Mouse (Mus musculus) lung, adult 2 months (tissue): ENCODE data around the gene Elac2. TPM values are rescaled to one million over a fixed set of nuclear protein-coding genes. Genes with fewer than 3 reads are reported as not detected.

Experiments
- DNase-seq: peaks from one replicate; pipeline ENCODE4 v3.0.0; 2022
- H3K4me1 ChIP-seq: fragments of 200-500 bp; 2 replicates; pipeline ENCODE4 v1.6.1; 2011; ENCODE audit warnings: low read length; ENCODE audit not compliant: control insufficient read depth, insufficient read depth
- H3K4me3 ChIP-seq: fragments of 200-500 bp; replicated peaks from 2 replicates; pipeline ENCODE3; 2011; ENCODE audit warnings: low read depth, mild to moderate bottlenecking, control low read depth, low read length; ENCODE audit errors: extremely low read depth
- CTCF ChIP-seq: fragments of 200-500 bp; IDR thresholded peaks from 2 replicates; pipeline ENCODE4 v1.5.1; 2011; ENCODE audit warnings: mild to moderate bottlenecking, low read length, control low read depth; ENCODE audit not compliant: insufficient read depth
- POLR2A ChIP-seq: fragments of 200-500 bp; IDR thresholded peaks from 2 replicates; pipeline ENCODE4 v1.6.1; 2011; ENCODE audit warnings: low read depth, mild to moderate bottlenecking, control low read depth, low read length, borderline replicate concordance; ENCODE audit errors: extremely low read depth
- WGBS: fragments of 180-500 bp; shearing (Covaris S2); methylation state at CpG from one replicate; pipeline ENCODE4 v1.1.7; 2018; 5-methylcytosine and 5-hydroxymethylcytosine counted together
- polyA plus RNA-seq: library from polyadenylated mRNA; depleted of rRNA; stranded (reverse); fragments of >200 nt; gene quantifications from 2 replicates; pipeline ENCODE4 v1.2.3, GENCODE M21; 2012; rRNA removed

Elac2 gene
- 12.8 and 13.5 TPM in 2 replicates for polyA plus RNA-seq

DNA sequence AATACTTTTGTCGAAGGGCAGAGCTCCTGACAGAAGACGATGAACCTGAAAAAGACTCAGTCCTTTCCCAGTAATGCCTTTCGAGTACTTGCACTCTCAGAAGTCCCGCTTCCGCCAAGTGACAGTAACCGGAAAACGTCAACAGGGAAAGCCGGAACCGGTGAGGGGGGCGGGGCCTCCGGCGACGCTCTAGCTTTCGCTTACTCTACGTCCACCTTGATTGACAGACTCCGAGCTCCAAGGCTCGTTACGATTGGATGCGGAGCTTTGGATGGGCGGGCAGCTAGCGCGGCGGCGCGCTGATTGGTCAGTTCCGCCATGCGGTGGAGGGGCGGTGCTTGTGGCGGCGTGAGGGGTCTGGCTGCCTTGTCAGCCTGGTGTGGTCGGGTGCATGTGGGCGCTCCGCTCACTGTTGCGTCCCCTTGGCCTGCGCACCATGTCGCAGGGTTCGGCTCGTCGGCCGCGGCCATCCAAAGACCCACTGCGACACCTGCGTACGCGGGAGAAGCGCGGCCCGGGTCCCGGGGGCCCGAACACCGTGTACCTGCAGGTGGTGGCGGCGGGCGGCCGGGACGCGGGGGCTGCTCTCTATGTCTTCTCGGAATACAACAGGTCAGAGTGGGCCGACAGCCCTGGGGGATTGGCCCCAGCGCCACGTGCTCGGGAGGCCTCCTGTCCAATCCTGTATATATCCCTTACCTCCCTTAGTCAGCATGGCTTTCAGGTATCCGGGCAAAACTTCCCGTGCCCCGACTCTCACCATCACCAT lies at the start of gene Elac2:
TSS of gene Elac2 (plus strand) at position 319 of the 769 bp plus-strand sequence.
- peak within 1 kb of the TSS; percentile 77 for H3K4me3 ChIP-seq
- TF ChIP-seq POLR2A (peak; percentile 80; the same call in 1 of the 2 replicates), CTCF (no peak)
- DNase-seq: peak; percentile 95
- H3K4me1 ChIP-seq: peaks cover 8% of the 10 kb centered on the region
- under 1% methylated on average over 65 of the region's 65 CpGs for WGBS

DNA sequence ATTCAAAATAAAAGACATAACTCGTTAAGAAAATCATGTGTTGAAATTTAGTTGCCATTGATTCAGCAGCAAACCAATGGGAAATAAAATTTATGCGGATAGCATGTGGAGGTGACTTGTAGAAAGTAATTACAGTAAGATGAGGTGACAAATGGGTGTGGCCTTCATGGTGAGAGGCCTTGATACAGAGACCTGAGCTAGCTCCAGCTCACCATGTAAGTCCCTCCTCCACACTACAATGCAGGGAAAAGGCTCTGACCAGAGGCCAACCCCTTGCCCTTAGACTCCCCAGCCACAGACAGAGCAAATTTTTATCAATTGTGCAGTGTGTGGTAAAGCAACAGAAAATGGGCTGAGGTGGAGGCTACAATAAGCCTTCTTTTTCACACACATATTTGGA lies 49.7 kb upstream of the Elac2 start:
- no peak for TF ChIP-seq CTCF
- TF ChIP-seq POLR2A: no peak
- no peak for DNase-seq
- 83% methylated on average over 2 of the region's 2 CpGs for WGBS
- H3K4me3 ChIP-seq: no peak overlapping the region
- no peaks in the 10 kb centered on the region for H3K4me1 ChIP-seq

DNA sequence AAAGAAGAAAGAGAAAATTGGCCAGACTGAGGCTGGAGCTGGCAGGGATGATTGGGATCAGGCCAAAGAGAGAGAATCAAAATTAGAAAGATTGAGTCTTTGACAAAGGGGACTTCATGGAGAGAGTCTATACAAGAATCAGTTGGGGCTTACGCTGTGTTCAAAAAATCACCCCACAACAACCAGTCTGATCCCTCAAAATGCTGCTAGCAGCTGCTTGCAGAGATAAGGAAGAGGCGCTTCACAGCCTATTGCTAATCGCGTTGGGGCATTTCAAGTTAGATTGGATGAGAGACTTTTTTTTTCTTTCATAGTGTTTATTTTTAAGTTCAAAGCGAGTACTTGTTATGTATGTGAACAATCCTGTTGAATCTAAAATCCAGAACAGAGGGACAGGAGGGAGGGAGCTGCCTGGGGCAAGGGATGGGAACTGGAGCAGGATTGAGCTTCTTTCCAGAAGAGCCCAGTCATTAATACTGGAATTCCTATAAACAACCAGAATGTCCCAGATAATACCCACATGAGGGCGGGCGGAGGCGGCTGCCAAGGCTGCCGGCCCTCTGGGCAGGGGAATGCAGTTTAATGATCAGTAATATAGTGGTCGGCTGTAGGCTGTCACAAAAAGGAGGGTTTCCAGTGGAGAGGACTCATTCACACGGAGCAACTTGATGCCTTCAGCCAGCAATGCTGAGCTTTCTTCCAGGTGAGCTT lies 47.6 kb upstream of the Elac2 start:
- Histone ChIP-seq H3K4me1 (no peaks in the 10 kb centered on the region), H3K4me3 (no peak overlapping the region)
- no peak for DNase-seq
- 39% methylated on average over 11 of the region's 11 CpGs for WGBS
- TF ChIP-seq POLR2A (no peak), CTCF (no peak)

DNA sequence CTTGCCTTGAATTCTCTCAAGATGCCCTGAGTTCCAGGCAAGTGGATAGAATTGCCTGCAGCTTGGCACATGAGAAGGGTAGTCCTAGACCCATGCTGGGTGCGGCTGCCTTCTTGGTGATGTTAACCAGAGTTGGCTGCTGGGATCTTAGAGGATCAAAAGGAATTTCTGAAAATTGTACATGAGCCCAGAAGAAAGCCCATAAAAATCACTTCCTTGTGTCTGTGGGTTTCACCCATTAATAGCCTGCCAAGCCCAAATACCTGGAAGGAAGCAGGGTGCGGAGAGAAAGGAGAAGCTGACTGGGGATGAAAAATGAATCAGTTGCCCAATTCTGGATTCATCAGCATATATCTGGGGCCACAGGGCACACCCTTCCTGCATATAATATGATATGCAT lies 41.6 kb upstream of the Elac2 start:
- H3K4me1 ChIP-seq: no peaks in the 10 kb centered on the region
- DNase-seq: no peak
- WGBS: 84% methylated on average over 2 of the region's 2 CpGs
- no peak overlapping the region for H3K4me3 ChIP-seq
- TF ChIP-seq CTCF (no peak), POLR2A (no peak)

DNA sequence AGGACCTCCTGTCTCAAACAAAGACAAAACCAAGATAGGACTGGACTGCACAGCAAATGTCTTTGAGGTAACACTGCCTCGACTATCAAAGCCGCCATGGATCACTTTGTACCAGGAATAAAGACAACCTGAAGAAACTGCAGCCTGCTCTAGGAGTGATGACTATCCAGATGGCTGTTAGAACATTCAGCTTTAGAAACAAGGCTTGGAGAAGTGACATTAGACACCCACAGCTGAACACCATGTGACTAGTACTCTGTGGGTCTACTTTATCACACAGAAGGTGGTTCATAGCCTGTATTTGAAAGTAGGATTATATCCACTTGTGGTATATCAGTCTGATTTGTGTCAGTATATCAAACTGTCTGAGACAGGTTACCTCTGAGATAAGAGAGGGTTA lies 37.6 kb upstream of the Elac2 start:
- no peaks in the 10 kb centered on the region for H3K4me1 ChIP-seq
- DNase-seq: no peak
- WGBS: 84% methylated on average over 2 of the region's 2 CpGs

DNA sequence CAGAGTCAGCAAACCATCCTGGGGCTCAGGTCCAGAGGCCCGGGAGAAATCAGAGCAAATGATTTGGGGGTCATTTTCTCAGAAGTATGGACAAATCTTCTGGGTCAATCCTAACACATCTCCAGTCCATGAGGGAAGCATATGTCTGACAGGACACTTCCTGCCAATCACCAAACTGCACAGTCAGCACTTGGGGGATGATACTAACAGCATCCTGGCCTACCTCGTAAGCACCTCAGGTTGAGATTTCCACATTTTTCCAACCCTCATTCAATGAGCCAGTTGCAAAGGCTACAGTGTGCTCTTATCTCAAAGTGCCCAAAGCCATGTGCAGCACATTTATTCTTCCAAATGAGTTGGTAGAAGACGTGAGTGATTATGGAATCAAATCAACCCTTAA lies 29.1 kb upstream of the Elac2 start:
- WGBS: 74% methylated on average over 3 of the region's 3 CpGs
- TF ChIP-seq CTCF (no peak), POLR2A (no peak)
- no peak for DNase-seq

More for the DNA sequence above, 37.6 kb upstream of the Elac2 start:
- TF ChIP-seq POLR2A: no peak
- no peak for TF ChIP-seq CTCF
- H3K4me3 ChIP-seq: no peak overlapping the region

DNA sequence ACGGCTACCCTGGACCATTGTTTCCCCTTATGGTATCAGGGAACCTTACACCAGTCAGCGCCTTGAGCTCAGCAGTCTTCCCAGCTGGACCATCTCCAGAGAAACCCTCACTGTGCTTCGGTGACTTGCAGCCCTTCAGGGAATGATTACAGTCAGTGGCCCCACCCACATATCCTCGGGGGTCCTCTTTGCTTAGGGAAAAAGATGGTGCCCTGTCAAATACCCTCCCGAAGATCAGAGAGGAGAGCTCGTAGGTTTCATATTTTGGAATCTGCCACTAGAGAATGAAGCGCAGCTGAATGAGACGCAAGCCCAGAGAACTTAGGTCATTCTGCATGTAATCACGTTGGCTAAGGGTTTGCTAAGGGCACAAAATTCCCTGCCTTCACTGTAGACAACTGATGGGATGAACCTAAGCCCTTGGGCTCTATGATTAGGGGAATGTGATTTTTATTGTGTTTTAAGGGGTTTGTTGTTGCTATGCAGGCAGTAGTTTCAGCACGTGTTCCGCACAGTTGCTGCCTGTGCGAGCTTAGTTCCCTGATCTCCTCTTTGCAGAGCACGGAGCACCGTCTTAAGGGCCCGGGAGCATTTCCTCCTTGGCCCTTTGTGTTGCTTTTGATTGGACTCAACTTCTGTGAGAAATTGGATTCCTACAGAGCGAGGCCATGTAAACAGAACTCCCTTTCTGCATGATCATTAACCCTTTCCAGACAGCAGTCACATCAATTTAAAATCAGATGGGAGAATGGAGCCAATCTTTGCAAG lies 21.7 kb upstream of the Elac2 start:
- no peak for DNase-seq
- TF ChIP-seq CTCF: no peak
- TF ChIP-seq POLR2A: no peak
- no peaks in the 10 kb centered on the region for H3K4me1 ChIP-seq
- H3K4me3 ChIP-seq: no peak overlapping the region
- WGBS: 5% methylated on average over 16 of the region's 16 CpGs

More for the DNA sequence above, 29.1 kb upstream of the Elac2 start:
- no peak overlapping the region for H3K4me3 ChIP-seq
- H3K4me1 ChIP-seq: no peaks in the 10 kb centered on the region

DNA sequence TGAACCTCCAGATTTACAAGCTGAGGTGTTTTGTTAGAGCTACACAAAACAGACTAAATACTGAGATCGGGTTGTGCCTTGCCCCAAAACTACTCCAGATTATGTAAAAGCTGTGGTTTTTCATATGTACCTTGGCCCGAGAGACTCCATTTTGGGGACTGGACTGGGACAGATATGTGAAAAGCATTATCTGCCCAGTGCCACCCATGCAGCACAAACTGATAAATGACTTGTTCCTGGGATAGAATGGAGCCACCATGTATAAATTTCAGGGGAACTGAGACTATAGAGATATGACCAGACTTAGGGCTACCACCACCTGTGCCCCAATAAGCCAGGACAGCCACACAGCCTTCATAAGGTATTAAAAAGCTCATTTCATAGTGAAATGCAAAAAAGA lies 16.2 kb upstream of the Elac2 start:
- no peak for DNase-seq
- no peak overlapping the region for H3K4me3 ChIP-seq
- WGBS: 80% methylated on average over 2 of the region's 2 CpGs
- TF ChIP-seq CTCF (no peak), POLR2A (no peak)
- H3K4me1 ChIP-seq: no peaks in the 10 kb centered on the region

DNA sequence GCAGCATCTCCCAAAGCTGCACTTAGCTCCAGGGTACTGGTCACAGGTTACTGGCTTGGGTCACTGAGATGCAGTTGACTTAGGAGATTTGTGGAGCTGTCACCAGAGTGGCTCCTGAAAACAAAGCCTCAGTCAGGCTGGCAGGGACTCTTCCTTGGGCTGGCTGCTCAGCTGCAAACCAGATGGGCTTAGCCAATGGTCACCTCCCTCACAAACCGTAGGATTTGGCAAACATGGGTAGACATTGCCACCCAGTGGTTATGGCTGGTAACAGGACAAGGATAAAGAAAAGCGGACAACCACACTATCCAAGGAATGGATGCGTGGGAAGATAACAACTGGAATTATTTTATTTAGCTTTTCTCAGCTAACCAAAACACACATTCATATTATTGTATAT lies 10.3 kb upstream of the Elac2 start:
- peak; percentile 38 for DNase-seq
- WGBS: 2% methylated on average over 3 of the region's 3 CpGs
- H3K4me3 ChIP-seq: no peak overlapping the region
- no peaks in the 10 kb centered on the region for H3K4me1 ChIP-seq
- peak; percentile 63 for TF ChIP-seq CTCF
- no peak for TF ChIP-seq POLR2A

DNA sequence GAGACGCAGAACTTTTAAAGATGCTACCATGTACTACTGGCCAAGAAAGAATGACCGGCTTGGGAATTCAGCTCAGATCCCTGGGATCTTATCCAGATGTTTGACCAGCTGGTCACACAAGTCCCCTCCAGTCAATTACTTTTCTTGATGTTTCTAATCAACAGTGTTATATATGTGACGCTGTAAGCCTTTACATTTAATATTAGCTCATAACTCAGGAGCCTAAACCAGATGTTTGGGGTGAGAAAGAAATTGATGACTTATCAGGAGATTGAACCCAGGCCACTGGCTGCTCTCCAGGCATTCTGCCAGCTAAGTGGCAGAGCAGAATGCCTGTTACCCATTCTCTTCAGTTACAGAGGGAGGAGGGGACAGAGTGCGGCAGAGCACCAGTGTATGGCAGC lies 9.9 kb upstream of the Elac2 start:
- TF ChIP-seq CTCF (no peak), POLR2A (no peak)
- Histone ChIP-seq H3K4me1 (no peaks in the 10 kb centered on the region), H3K4me3 (no peak overlapping the region)
- no peak for DNase-seq
- 48% methylated on average over 4 of the region's 4 CpGs for WGBS
